Mouse (Mus musculus) E14TG2a.4 (cell line): ENCODE results near the gene Nedd8.

Experiments used
- CTCF ChIP-seq: conservative IDR thresholded peaks from 2 replicates; pipeline ENCODE4 v1.5.1; 2014; ENCODE audit warnings: low read length
- POU5F1 ChIP-seq: IDR thresholded peaks from 2 replicates; pipeline ENCODE4 v1.6.1; 2014; ENCODE audit warnings: low read length, borderline replicate concordance

- TF ChIP-seq CTCF, result no peak
- TF ChIP-seq POU5F1, result no peak
Observed at GRCm38 (mm10) chr14:55701131-55701530, 29.2 kb upstream of the Nedd8 start.
